Mouse (Mus musculus) liver, embryonic 13.5 days (tissue): ENCODE measurements at regions not wholly inside any gene's neighbourhood (a gene's known extent, or its start where the extent isn't known, plus 50 kb on each side); places are given as distances from the start of the nearest gene placed in this dataset.

Source experiments
- ATAC-seq: fragments of 200-750 bp; cut with Nextera tagmentation; 2 replicates; pipeline ENCODE4 v1.8.0; 2017; ENCODE audit warnings: low read depth, mild to moderate bottlenecking, moderate number of reproducible peaks, moderate library complexity
- DNase-seq: peaks from one replicate; pipeline ENCODE4 v3.0.0; 2022
- H3K27ac ChIP-seq: fragments of 300-500 bp; sonication (generic); 2 replicates; pipeline ENCODE4 v1.5.1; 2015; ENCODE audit warnings: moderate library complexity, mild to moderate bottlenecking, inconsistent platforms
- H3K27me3 ChIP-seq: fragments of 300-500 bp; sonication (generic); 2 replicates; pipeline ENCODE4 v1.6.1; 2015; ENCODE audit warnings: mild to moderate bottlenecking, inconsistent platforms
- H3K36me3 ChIP-seq: fragments of 300-500 bp; sonication (generic); 2 replicates; pipeline ENCODE4 v1.6.1; 2015; ENCODE audit warnings: mild to moderate bottlenecking, inconsistent platforms
- H3K4me1 ChIP-seq: fragments of 300-500 bp; sonication (generic); replicated peaks from 2 replicates; pipeline ENCODE4 v1.6.1; 2015; ENCODE audit warnings: inconsistent platforms
- H3K4me2 ChIP-seq: fragments of 300-500 bp; sonication (generic); 2 replicates; pipeline ENCODE4 v1.6.1; 2015; ENCODE audit warnings: inconsistent platforms, mild to moderate bottlenecking, moderate library complexity
- H3K4me3 ChIP-seq: fragments of 300-500 bp; sonication (generic); replicated peaks from 2 replicates; pipeline ENCODE4 v1.5.1; 2015; ENCODE audit warnings: mild to moderate bottlenecking, inconsistent platforms
- H3K9ac ChIP-seq: fragments of 300-500 bp; sonication (generic); 2 replicates; pipeline ENCODE4 v1.6.1; 2015; ENCODE audit warnings: mild to moderate bottlenecking, inconsistent platforms
- H3K9me3 ChIP-seq: fragments of 300-500 bp; sonication (generic); replicated peaks from 2 replicates; pipeline ENCODE4 v1.6.1; 2016; ENCODE audit warnings: inconsistent platforms
- WGBS: fragments of 180-500 bp; shearing (Covaris S2); methylation state at CpG from one replicate; pipeline ENCODE4 v1.1.7; 2015; ENCODE audit not compliant: insufficient replicate concordance; 5-methylcytosine and 5-hydroxymethylcytosine counted together

DNA sequence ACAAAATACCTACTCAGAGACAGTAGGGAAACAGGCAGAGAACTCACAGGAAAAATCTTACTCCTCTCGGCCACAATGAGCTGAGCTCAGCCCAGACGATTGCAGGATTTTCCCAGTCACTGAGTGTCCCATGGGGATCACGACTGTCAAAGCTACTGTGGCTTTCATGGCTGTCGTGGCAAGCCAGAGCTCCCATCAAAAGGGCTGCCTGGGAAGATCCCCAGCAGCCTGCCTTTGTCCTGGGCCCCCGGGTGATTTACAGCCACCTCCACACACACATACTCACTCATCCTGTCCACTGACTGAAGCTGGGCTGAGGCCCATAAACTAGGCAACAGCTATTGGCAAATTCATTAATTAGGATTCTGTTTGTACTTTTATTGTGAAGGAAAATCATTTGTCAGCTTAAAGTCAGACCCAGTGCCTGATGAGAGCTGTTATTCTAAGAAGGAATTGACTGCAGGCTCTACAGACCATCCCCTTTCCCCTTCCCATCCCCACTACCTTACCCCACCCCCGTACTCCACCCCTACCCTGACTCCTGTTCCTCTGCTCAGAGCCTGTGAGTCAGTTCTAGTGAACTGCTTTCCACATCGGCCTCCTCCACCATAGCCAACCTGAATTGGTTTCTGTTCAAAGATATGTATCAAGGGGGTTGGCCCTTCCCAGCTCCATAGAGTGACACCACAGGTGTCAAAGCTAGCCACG, 399.1 kb downstream of the H2al1j start:
- 46% methylated on average over 8 of the region's 8 CpGs for WGBS
- Histone ChIP-seq H3K9me3 (no peaks in the 10 kb centered on the region), H3K27me3 (no peaks in the 10 kb centered on the region), H3K36me3 (no peaks in the 10 kb centered on the region), H3K4me3 (no peak overlapping the region), H3K27ac (no peak overlapping the region), H3K4me2 (no peak overlapping the region), H3K9ac (no peak overlapping the region), H3K4me1 (no peaks in the 10 kb centered on the region)
- ATAC-seq (no peak), DNase-seq (no peak)

DNA sequence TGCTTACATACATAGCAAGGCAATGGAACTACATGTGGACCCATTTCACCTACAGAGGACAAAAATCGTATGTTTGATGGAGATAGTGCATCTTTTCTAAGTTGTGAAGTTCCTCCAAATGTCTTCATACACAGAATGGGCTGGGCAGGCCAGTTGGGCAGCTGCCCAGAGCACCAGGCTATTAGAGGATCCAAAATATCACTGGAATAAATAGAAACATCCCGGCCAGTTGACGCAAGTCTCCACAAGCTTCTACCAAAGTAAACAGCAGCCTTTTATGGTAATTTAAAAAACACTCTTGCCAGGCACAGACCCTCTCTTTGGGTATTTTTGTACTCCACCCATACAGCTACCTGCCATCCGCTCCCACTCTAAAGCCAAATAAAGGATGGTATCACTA, 400.9 kb downstream of the H2al1j start:
- ATAC-seq = no peak
- Histone ChIP-seq H3K27ac (no peak overlapping the region), H3K4me1 (no peaks in the 10 kb centered on the region), H3K36me3 (no peaks in the 10 kb centered on the region), H3K9ac (no peak overlapping the region), H3K27me3 (no peaks in the 10 kb centered on the region), H3K4me2 (no peak overlapping the region), H3K9me3 (no peaks in the 10 kb centered on the region), H3K4me3 (no peak overlapping the region)
- DNase-seq = no peak
- WGBS = 61% methylated on average over 4 of the region's 4 CpGs

- no peaks in the 10 kb centered on the region for H3K4me1 ChIP-seq
- no peaks in the 10 kb centered on the region for H3K9me3 ChIP-seq
- H3K27me3 ChIP-seq = no peaks in the 10 kb centered on the region
- ATAC-seq (no peak), DNase-seq (no peak)
- 58% methylated on average over 6 of the region's 6 CpGs for WGBS
- no peak overlapping the region for H3K27ac ChIP-seq
- no peak overlapping the region for H3K9ac ChIP-seq
- no peaks in the 10 kb centered on the region for H3K36me3 ChIP-seq
- no peak overlapping the region for H3K4me3 ChIP-seq
- no peak overlapping the region for H3K4me2 ChIP-seq
These were observed 402.4 kb downstream of the H2al1j start for GRCm38 (mm10) chrX:11729992-11730391.

- Histone ChIP-seq H3K36me3 (no peaks in the 10 kb centered on the region), H3K4me3 (no peak overlapping the region), H3K27ac (no peak overlapping the region), H3K4me2 (no peak overlapping the region), H3K9me3 (no peaks in the 10 kb centered on the region), H3K9ac (no peak overlapping the region), H3K27me3 (no peaks in the 10 kb centered on the region), H3K4me1 (no peaks in the 10 kb centered on the region)
- no peak for DNase-seq
- WGBS = 79% methylated on average over 2 of the region's 2 CpGs
- ATAC-seq = no peak
These were observed 404.7 kb downstream of the H2al1j start for GRCm38 (mm10) chrX:11732371-11732770.

GRCm38 (mm10) chrX:11734505-11735435, 407.1 kb downstream of the H2al1j start:
- no peaks in the 10 kb centered on the region for H3K36me3 ChIP-seq
- H3K27me3 ChIP-seq = no peaks in the 10 kb centered on the region
- H3K27ac ChIP-seq = no peak overlapping the region
- no peak overlapping the region for H3K4me3 ChIP-seq
- no peaks in the 10 kb centered on the region for H3K4me1 ChIP-seq
- DNase-seq (no peak), ATAC-seq (no peak)
- H3K4me2 ChIP-seq = no peak overlapping the region
- no peak overlapping the region for H3K9ac ChIP-seq
- no peaks in the 10 kb centered on the region for H3K9me3 ChIP-seq
- WGBS = 57% methylated on average over 27 of the region's 27 CpGs

- Histone ChIP-seq H3K4me2 (no peak overlapping the region), H3K27me3 (no peaks in the 10 kb centered on the region), H3K9ac (no peak overlapping the region), H3K27ac (no peak overlapping the region), H3K4me1 (no peaks in the 10 kb centered on the region), H3K36me3 (no peaks in the 10 kb centered on the region), H3K9me3 (no peaks in the 10 kb centered on the region), H3K4me3 (no peak overlapping the region)
- ATAC-seq (no peak), DNase-seq (no peak)
- WGBS = 50% methylated on average over 17 of the region's 17 CpGs
These were observed 408.0 kb downstream of the H2al1j start for GRCm38 (mm10) chrX:11735516-11736170.

GRCm38 (mm10) chrX:11736481-11736880, 408.9 kb downstream of the H2al1j start:
- Histone ChIP-seq H3K36me3 (no peaks in the 10 kb centered on the region), H3K4me3 (no peak overlapping the region), H3K9ac (no peak overlapping the region), H3K27me3 (no peaks in the 10 kb centered on the region), H3K27ac (no peak overlapping the region), H3K9me3 (no peaks in the 10 kb centered on the region), H3K4me1 (no peaks in the 10 kb centered on the region), H3K4me2 (no peak overlapping the region)
- WGBS = 73% methylated on average over 3 of the region's 3 CpGs
- DNase-seq = no peak
- ATAC-seq = no peak

- Histone ChIP-seq H3K4me3 (no peak overlapping the region), H3K4me1 (no peaks in the 10 kb centered on the region), H3K4me2 (no peak overlapping the region), H3K27me3 (no peaks in the 10 kb centered on the region), H3K36me3 (no peaks in the 10 kb centered on the region), H3K9me3 (no peaks in the 10 kb centered on the region), H3K27ac (no peak overlapping the region), H3K9ac (no peak overlapping the region)
- WGBS = 60% methylated on average over 7 of the region's 7 CpGs
- ATAC-seq (no peak), DNase-seq (no peak)
These were observed 411.9 kb downstream of the H2al1j start for GRCm38 (mm10) chrX:11739565-11739964.

GRCm38 (mm10) chrX:11745911-11746310, 414.2 kb downstream of the Bcor start:
- ATAC-seq (no peak), DNase-seq (no peak)
- H3K4me1 ChIP-seq = no peaks in the 10 kb centered on the region
- no peaks in the 10 kb centered on the region for H3K27me3 ChIP-seq
- 38% methylated on average over 3 of the region's 3 CpGs for WGBS
- H3K9ac ChIP-seq = no peak overlapping the region
- H3K36me3 ChIP-seq = no peaks in the 10 kb centered on the region
- H3K4me2 ChIP-seq = no peak overlapping the region
- no peaks in the 10 kb centered on the region for H3K9me3 ChIP-seq
- no peak overlapping the region for H3K27ac ChIP-seq
- no peak overlapping the region for H3K4me3 ChIP-seq

GRCm38 (mm10) chrX:11747386-11748121, 412.6 kb downstream of the Bcor start:
- WGBS = 56% methylated on average over 4 of the region's 4 CpGs
- H3K27ac ChIP-seq = no peak overlapping the region
- no peak overlapping the region for H3K4me2 ChIP-seq
- ATAC-seq (no peak), DNase-seq (no peak)
- H3K4me1 ChIP-seq = 0 out of 2 replicates have a peak, but pooled peaks cover 3% of the 10 kb centered on the region
- H3K36me3 ChIP-seq = no peaks in the 10 kb centered on the region
- H3K4me3 ChIP-seq = no peak overlapping the region
- no peaks in the 10 kb centered on the region for H3K27me3 ChIP-seq
- H3K9me3 ChIP-seq = no peaks in the 10 kb centered on the region
- H3K9ac ChIP-seq = no peak overlapping the region

- no peak for ATAC-seq
- Histone ChIP-seq H3K27me3 (no peaks in the 10 kb centered on the region), H3K9ac (no peak overlapping the region), H3K4me1 (peaks cover 9% of the 10 kb centered on the region; the same call in 1 of the 2 replicates), H3K27ac (no peak overlapping the region), H3K36me3 (no peaks in the 10 kb centered on the region), H3K4me2 (no peak overlapping the region), H3K9me3 (no peaks in the 10 kb centered on the region), H3K4me3 (no peak overlapping the region)
- DNase-seq = no peak
- 36% methylated on average over 4 of the region's 4 CpGs for WGBS
These were observed 411.9 kb downstream of the Bcor start for GRCm38 (mm10) chrX:11748278-11748677.
